Mouse (Mus musculus): Measurements from ENCODE around the gene Msx1.
"Not testable (repeated sequence)": the region's sequence is repeated elsewhere in the genome, so short reads cannot be mapped to it uniquely, and the experiment has no call there.

Gene Msx1

GRCm38 (mm10) chr5:37824461-37824795 is at the start of gene Msx1:
Gene Msx1 (minus strand): TSS chr5:37824583.
- in situ Hi-C loops (cut with MboI, MseI) = no loop called here

DNA sequence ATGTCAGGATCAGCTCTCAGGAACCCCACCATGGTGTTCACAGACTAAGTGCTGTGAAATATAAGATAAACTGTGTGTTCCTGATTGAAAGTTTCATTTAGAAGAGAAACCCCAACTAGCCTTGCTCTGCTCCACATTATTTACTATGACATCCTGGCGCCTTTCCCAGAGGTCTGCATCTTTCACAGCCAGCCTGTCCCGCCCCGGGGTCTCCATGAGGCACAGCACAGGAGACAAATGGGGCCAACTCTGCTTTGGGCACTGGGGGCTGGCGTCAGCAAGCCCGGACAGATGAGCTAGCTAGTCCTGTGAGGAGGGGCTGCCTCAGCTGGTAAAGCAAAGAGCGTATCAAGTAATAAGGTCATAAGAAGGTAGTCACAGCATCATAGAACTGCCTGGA is 41.1 kb upstream of the Msx1 start:
- in situ Hi-C loops (cut with MboI, MseI) = no loop called here

DNA sequence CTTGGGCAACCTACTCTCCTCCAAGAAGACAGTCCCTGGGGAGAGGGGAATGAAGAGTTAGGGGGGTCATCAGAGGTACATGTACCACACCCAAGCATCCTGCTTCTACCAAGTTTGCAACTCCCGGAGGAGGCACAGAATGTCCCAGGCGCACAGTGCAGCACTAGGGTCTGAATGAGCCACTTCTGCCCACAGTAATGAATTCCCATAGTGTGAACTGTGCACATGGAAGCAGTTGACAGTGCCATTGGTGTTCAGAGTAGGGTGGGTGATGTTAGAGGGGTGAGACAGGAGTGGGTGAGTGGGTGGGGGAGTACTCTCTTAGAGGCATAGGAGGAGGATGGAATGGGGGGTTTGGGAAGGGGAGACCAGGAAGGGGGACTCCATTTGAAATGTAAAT is 39.9 kb upstream of the Msx1 start:
- in situ Hi-C loops (cut with MboI, MseI) = no loop called here

- in situ Hi-C loops (cut with MboI, MseI) = no loop called here
Observed at GRCm38 (mm10) chr5:37860846-37861245, 36.5 kb upstream of the Msx1 start.

- in situ Hi-C loops (cut with MboI, MseI) = no loop called here
Observed at GRCm38 (mm10) chr5:37860151-37860721, 35.9 kb upstream of the Msx1 start.

- in situ Hi-C loops (cut with MboI, MseI) = no loop called here
Observed at GRCm38 (mm10) chr5:37857763-37858545, 33.6 kb upstream of the Msx1 start.

DNA sequence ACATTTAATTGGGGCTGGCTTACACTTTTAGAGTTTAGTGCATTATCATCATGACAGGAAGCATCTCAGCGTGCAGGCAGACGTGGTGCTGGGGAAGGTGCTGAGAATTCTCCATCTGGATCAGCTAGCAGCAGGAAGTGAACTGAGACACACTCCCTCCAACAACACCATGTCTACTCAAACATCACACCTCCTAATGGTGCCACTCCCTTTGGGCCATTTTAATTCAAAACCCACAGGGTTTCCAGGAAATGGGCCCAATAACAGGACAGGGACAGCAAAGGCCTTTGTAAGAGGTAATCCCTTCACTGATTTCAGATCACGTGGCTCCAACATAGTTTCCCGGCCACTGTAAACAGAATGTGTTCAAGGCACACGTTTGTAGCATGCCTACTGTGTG is 31.7 kb upstream of the Msx1 start:
- in situ Hi-C loops (cut with MboI, MseI) = no loop called here

- in situ Hi-C loops (cut with MboI, MseI) = no loop called here
Observed at GRCm38 (mm10) chr5:37854233-37854632, 29.9 kb upstream of the Msx1 start.

GRCm38 (mm10) chr5:37851305-37851982 is 27.1 kb upstream of the Msx1 start:
- in situ Hi-C loops (cut with MboI, MseI) = no loop called here

DNA sequence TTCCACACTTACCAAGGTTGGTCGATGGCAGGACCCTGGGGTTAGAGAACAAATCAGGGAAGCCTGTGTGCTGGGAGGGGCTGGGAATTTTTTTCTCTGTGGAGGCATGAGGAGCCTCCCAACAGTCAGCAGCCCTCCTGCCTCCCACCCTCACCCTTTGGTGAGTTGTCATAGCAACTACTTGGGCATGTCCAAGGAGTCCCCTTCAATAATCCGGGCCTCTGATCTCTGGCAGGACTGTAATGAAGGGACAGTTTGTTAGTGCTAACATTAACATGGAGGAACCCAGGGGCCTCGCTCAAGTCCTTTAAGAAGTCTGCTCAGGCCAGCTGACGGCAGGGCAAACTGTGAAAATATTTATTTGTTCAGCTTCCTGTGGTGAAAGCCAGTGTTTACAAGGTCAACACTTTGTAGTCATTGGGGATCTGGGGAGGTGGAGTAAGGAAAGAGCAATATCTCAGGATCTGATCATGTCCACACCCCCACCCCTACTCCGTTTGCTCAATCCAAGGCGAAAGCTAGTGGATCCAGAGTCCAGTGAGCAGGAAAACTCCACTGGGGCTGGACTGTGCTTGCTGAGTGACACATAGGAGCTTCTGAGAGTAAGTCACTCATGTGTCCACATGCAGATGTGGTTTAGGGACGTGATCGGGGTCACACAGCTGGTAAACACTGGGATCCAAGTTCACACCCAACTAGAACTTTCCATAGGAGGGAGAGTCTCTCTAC is 24.8 kb upstream of the Msx1 start:
- in situ Hi-C loops (cut with MboI, MseI) = no loop called here

DNA sequence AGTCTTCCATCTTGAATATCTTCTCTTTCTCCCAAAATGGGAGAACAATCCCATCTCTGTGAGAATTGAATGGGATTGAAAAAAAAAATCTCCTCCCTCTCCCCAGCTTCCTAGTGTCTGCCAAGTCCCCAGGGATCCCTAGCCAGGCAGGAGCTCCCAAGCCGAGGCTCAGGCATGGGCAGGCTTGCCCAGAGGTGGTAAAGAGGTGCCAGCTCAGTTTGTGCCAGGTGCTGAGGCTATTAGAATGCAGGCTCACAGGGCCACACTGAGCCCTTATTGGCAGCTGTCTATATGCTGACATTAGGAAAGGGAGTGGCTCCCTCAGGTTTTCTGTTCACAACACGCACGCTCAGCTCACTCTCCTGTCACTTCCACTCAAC is 11.9 kb upstream of the Msx1 start:
- in situ Hi-C loops (cut with MboI, MseI) = no loop called here

GRCm38 (mm10) chr5:37835590-37836266 is 11.3 kb upstream of the Msx1 start:
- in situ Hi-C loops (cut with MboI, MseI) = no loop called here

- in situ Hi-C loops (cut with MboI, MseI) = no loop called here
Observed at GRCm38 (mm10) chr5:37832766-37833165, 8.4 kb upstream of the Msx1 start.

DNA sequence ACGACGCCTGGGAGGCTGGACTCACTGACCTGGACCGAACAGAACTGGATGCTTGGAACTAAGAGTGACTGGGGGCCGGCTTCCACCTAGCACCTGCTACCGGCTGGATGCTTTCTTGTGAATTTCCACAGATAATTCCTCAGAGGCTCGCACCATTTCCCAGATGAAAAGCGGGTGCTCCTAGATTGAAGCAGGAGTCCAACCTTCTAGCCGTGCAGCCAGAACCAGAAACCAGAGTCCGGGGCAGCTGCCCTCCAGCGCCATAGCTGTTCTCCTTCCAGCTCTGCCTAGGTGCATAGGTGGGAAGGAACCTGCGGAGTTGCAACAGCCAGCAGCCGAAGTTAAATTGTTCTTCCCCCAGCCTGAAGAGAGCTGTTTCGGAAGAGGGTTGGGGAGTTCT is 7.6 kb upstream of the Msx1 start:
- in situ Hi-C loops (cut with MboI, MseI) = no loop called here

GRCm38 (mm10) chr5:37830436-37830835 is 6.1 kb upstream of the Msx1 start:
- in situ Hi-C loops (cut with MboI, MseI) = not testable (repeated sequence)

DNA sequence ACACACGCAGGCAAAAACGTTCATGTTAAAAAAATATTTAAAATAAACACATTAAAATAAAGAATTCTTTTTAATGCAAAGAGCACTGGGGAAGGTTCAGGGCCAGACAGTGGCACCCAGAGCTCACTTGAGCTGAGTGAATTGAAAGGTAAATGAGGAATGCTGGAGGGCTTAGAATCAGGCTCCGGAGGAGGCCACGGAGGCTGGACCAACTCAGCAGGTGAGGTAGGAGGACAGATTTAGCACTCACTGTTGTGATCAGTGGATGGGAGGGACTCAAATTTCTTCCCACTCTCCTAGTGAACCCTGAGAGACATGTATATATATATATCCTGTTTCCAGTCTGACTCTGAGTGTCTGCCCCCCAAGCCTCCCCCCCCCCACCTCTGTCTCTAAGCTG is 5.5 kb upstream of the Msx1 start:
- in situ Hi-C loops (cut with MboI, MseI) = no loop called here

DNA sequence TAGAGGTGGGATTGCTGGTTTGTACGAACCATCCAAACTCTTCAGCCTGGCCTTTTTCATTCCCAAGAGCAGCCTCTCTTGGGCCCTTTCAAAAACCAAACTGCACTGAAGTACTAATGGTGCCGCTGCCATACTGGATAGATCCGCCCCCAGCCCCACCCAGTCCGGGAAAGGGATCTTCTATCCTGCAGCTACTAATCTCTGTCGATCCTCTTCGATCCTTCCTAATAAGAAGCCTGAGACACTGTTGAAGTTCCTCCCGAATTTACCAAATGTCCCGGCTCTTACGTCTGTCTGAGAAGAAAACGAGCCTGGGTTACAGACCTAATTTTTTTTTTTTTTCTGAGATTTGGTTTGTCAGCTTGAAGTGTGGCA is 4.9 kb upstream of the Msx1 start:
- in situ Hi-C loops (cut with MboI, MseI) = no loop called here

DNA sequence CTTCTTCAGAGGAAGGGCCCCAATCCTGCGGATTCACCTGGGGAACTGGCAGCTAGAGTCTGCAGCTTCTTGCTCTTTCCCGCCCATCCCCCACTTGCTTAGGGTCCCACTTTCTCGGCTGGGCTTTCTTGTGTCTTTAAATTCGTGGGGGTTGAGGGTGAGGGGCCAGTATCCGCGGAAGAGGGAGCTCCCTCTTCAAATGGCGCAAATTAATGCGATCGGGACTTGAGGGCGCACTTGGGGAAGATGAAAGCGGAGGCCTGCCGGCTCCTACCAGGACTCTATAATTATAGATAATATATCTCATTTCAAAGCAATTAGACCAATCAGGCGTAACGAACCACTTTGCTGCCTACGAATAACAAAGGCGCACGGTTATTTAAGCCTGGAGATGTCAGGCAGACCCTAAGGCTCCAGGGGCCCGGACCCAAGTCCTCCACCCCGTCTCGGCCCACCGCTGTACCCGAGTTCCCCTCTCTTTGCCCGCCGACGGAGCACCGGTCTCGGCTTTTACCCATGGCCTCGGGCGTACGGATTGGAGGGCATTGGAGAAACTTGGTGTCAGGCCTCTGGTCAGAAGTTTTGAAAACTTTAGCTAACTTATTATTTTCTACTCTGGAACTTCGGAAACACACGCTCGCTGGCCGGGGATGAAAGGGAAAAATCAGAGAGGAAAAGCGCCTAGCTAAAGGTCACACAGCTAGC is 4.4 kb upstream of the Msx1 start:
- in situ Hi-C loops (cut with MboI, MseI) = no loop called here

DNA sequence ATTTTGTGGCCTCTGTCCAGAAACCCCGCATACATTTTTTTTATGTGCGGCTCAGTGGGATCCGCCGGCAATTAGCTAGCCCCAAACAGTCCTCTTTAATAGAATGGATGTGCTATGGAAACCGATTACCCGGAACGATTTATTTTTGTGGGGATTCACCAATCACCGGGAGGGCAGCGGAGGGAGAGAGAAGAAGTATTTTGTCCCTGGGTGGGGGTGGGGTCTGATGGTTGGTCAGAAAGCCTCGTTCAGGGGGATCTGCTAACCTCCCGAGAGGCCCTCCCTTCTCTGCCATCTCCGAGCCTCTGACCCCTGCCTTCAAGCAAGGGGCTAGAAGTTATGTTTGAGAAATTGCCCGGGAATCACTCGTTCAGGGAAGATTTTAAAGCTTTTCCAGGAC is 3.6 kb upstream of the Msx1 start:
- in situ Hi-C loops (cut with MboI, MseI) = no loop called here

GRCm38 (mm10) chr5:37827626-37827950 is 3.2 kb upstream of the Msx1 start:
- in situ Hi-C loops (cut with MboI, MseI) = no loop called here
